Mouse (Mus musculus): ENCODE measurements around the gene Aff3. TPM values are rescaled to one million over a fixed set of nuclear protein-coding genes. Genes with fewer than 3 reads are reported as not detected.

Aff3 gene
- polyA plus RNA-seq, 1 experiment from 2014 or later, result 2.1 TPM

GRCm38 (mm10) chr1:38507636-38508179, 157.0 kb downstream of the Aff3 start:
- 55% methylated on average over 7 of the region's 7 CpGs for WGBS
- peaks cover 23% of the 10 kb centered on the region for H3K4me1 ChIP-seq

GRCm38 (mm10) chr1:38506396-38506795, 158.4 kb downstream of the Aff3 start:
- WGBS, result 83% methylated on average over 3 of the region's 3 CpGs

More at GRCm38 (mm10) chr1:38507636-38508179, 157.0 kb downstream of the Aff3 start:
- Histone ChIP-seq H3K4me2 (no peak overlapping the region), H3K9me3 (no peaks in the 10 kb centered on the region), H3K9ac (no peak overlapping the region), H3K27me3 (replicated peaks) (no peaks in the 10 kb centered on the region), H3K27ac (replicated peaks) (no peak overlapping the region), H3K36me3 (no peaks in the 10 kb centered on the region), H3K4me3 (no peak overlapping the region)
- no peak for ATAC-seq (ENCODE audit: extremely low read depth, insufficient number of reproducible peaks, low FRiP score, low TSS enrichment)

GRCm38 (mm10) chr1:38503431-38504089, 161.2 kb downstream of the Aff3 start:
- H3K4me2 ChIP-seq, result no peak overlapping the region
- no peak for ATAC-seq (ENCODE audit: extremely low read depth, insufficient number of reproducible peaks, low FRiP score, low TSS enrichment)
- no peak overlapping the region for H3K4me3 ChIP-seq
- WGBS, result 90% methylated on average over 13 of the region's 13 CpGs
- H3K36me3 ChIP-seq, result no peaks in the 10 kb centered on the region
- H3K27me3 ChIP-seq (replicated peaks), result no peaks in the 10 kb centered on the region
- no peak overlapping the region for H3K27ac ChIP-seq (replicated peaks)
- no peak overlapping the region for H3K9ac ChIP-seq
- H3K9me3 ChIP-seq, result no peaks in the 10 kb centered on the region
- peaks cover 8% of the 10 kb centered on the region for H3K4me1 ChIP-seq

More at GRCm38 (mm10) chr1:38506396-38506795, 158.4 kb downstream of the Aff3 start:
- Histone ChIP-seq H3K4me2 (no peak overlapping the region), H3K9ac (no peak overlapping the region), H3K9me3 (no peaks in the 10 kb centered on the region), H3K4me3 (no peak overlapping the region), H3K27ac (replicated peaks) (no peak overlapping the region), H3K4me1 (peaks cover 10% of the 10 kb centered on the region), H3K36me3 (no peaks in the 10 kb centered on the region), H3K27me3 (replicated peaks) (no peaks in the 10 kb centered on the region)
- no peak for ATAC-seq (ENCODE audit: extremely low read depth, insufficient number of reproducible peaks, low FRiP score, low TSS enrichment)

- no peak overlapping the region for H3K4me2 ChIP-seq
- H3K9ac ChIP-seq, result no peak overlapping the region
- peaks cover 8% of the 10 kb centered on the region for H3K4me1 ChIP-seq
- no peaks in the 10 kb centered on the region for H3K9me3 ChIP-seq
- no peak overlapping the region for H3K27ac ChIP-seq (replicated peaks)
- ATAC-seq (ENCODE audit: extremely low read depth, insufficient number of reproducible peaks, low FRiP score, low TSS enrichment), result no peak
- 69% methylated on average over 7 of the region's 7 CpGs for WGBS
- H3K36me3 ChIP-seq, result no peaks in the 10 kb centered on the region
- no peak overlapping the region for H3K4me3 ChIP-seq
- no peaks in the 10 kb centered on the region for H3K27me3 ChIP-seq (replicated peaks)
These were observed 162.0 kb downstream of the Aff3 start for GRCm38 (mm10) chr1:38502797-38503196.

- Histone ChIP-seq H3K27ac (replicated peaks) (no peak overlapping the region), H3K9ac (no peak overlapping the region), H3K9me3 (no peaks in the 10 kb centered on the region), H3K4me3 (no peak overlapping the region), H3K4me1 (peaks cover 8% of the 10 kb centered on the region), H3K27me3 (replicated peaks) (no peaks in the 10 kb centered on the region), H3K4me2 (no peak overlapping the region), H3K36me3 (no peaks in the 10 kb centered on the region)
- WGBS, result 79% methylated on average over 7 of the region's 7 CpGs
- ATAC-seq (ENCODE audit: extremely low read depth, insufficient number of reproducible peaks, low FRiP score, low TSS enrichment), result no peak
These were observed 163.5 kb downstream of the Aff3 start for GRCm38 (mm10) chr1:38501231-38501630.

GRCm38 (mm10) chr1:38499500-38499899, 165.3 kb downstream of the Aff3 start:
- H3K4me2 ChIP-seq, result no peak overlapping the region
- no peak overlapping the region for H3K27ac ChIP-seq (replicated peaks)
- H3K36me3 ChIP-seq, result no peaks in the 10 kb centered on the region
- ATAC-seq (ENCODE audit: extremely low read depth, insufficient number of reproducible peaks, low FRiP score, low TSS enrichment), result no peak
- no peaks in the 10 kb centered on the region for H3K27me3 ChIP-seq (replicated peaks)
- peaks cover 8% of the 10 kb centered on the region for H3K4me1 ChIP-seq
- 16% methylated on average over 6 of the region's 6 CpGs for WGBS
- H3K9me3 ChIP-seq, result no peaks in the 10 kb centered on the region
- no peak overlapping the region for H3K9ac ChIP-seq
- no peak overlapping the region for H3K4me3 ChIP-seq

GRCm38 (mm10) chr1:38497576-38497975, 167.2 kb downstream of the Aff3 start:
- H3K4me2 ChIP-seq, result no peak overlapping the region
- no peak overlapping the region for H3K9ac ChIP-seq
- peaks cover 8% of the 10 kb centered on the region for H3K4me1 ChIP-seq
- WGBS, result 54% methylated on average over 6 of the region's 6 CpGs
- no peak for ATAC-seq (ENCODE audit: extremely low read depth, insufficient number of reproducible peaks, low FRiP score, low TSS enrichment)
- H3K36me3 ChIP-seq, result no peaks in the 10 kb centered on the region
- no peak overlapping the region for H3K4me3 ChIP-seq
- H3K27ac ChIP-seq (replicated peaks), result no peak overlapping the region
- H3K9me3 ChIP-seq, result no peaks in the 10 kb centered on the region
- no peaks in the 10 kb centered on the region for H3K27me3 ChIP-seq (replicated peaks)

GRCm38 (mm10) chr1:38496886-38497528, 167.7 kb downstream of the Aff3 start:
- Histone ChIP-seq H3K9me3 (no peaks in the 10 kb centered on the region), H3K4me3 (no peak overlapping the region), H3K9ac (no peak overlapping the region), H3K27ac (replicated peaks) (no peak overlapping the region), H3K4me1 (peaks cover 8% of the 10 kb centered on the region), H3K27me3 (replicated peaks) (no peaks in the 10 kb centered on the region), H3K36me3 (no peaks in the 10 kb centered on the region), H3K4me2 (no peak overlapping the region)
- ATAC-seq (ENCODE audit: extremely low read depth, insufficient number of reproducible peaks, low FRiP score, low TSS enrichment), result no peak
- WGBS, result 88% methylated on average over 10 of the region's 10 CpGs

GRCm38 (mm10) chr1:38495284-38495683, 169.5 kb downstream of the Aff3 start:
- no peaks in the 10 kb centered on the region for H3K9me3 ChIP-seq
- H3K4me3 ChIP-seq, result no peak overlapping the region
- H3K27ac ChIP-seq (replicated peaks), result no peak overlapping the region
- H3K4me2 ChIP-seq, result no peak overlapping the region
- 84% methylated on average over 2 of the region's 2 CpGs for WGBS
- H3K9ac ChIP-seq, result no peak overlapping the region
- ATAC-seq (ENCODE audit: extremely low read depth, insufficient number of reproducible peaks, low FRiP score, low TSS enrichment), result no peak
- peaks cover 8% of the 10 kb centered on the region for H3K4me1 ChIP-seq
- H3K27me3 ChIP-seq (replicated peaks), result no peaks in the 10 kb centered on the region
- no peaks in the 10 kb centered on the region for H3K36me3 ChIP-seq

GRCm38 (mm10) chr1:38489733-38490132, 175.0 kb downstream of the Aff3 start:
- no peak overlapping the region for H3K27ac ChIP-seq (replicated peaks)
- no peak overlapping the region for H3K9ac ChIP-seq
- WGBS, result 75% methylated on average over 6 of the region's 6 CpGs
- H3K4me1 ChIP-seq, result peaks cover 18% of the 10 kb centered on the region
- H3K36me3 ChIP-seq, result no peaks in the 10 kb centered on the region
- H3K4me2 ChIP-seq, result no peak overlapping the region
- H3K9me3 ChIP-seq, result no peaks in the 10 kb centered on the region
- H3K27me3 ChIP-seq (replicated peaks), result no peaks in the 10 kb centered on the region
- no peak for ATAC-seq (ENCODE audit: extremely low read depth, insufficient number of reproducible peaks, low FRiP score, low TSS enrichment)
- no peak overlapping the region for H3K4me3 ChIP-seq

GRCm38 (mm10) chr1:38488667-38489210, 176.0 kb downstream of the Aff3 start:
- H3K9me3 ChIP-seq, result no peaks in the 10 kb centered on the region
- H3K9ac ChIP-seq, result no peak overlapping the region; the same call in 1 of the 2 replicates
- no peak overlapping the region for H3K4me2 ChIP-seq
- no peak for ATAC-seq (ENCODE audit: extremely low read depth, insufficient number of reproducible peaks, low FRiP score, low TSS enrichment)
- H3K36me3 ChIP-seq, result no peaks in the 10 kb centered on the region
- H3K4me1 ChIP-seq, result peaks cover 18% of the 10 kb centered on the region
- H3K27me3 ChIP-seq (replicated peaks), result no peaks in the 10 kb centered on the region
- H3K4me3 ChIP-seq, result no peak overlapping the region
- H3K27ac ChIP-seq (replicated peaks), result no peak overlapping the region
- WGBS, result 30% methylated on average over 8 of the region's 8 CpGs
